Mouse (Mus musculus) midbrain, embryonic 16.5 days (tissue): ENCODE results near the gene Nyap2. TPM values are rescaled to one million over a fixed set of nuclear protein-coding genes. Genes with fewer than 3 reads are reported as not detected.

Source experiments
- ATAC-seq: fragments of 200-750 bp; cut with Nextera tagmentation; 2 replicates; pipeline ENCODE4 v1.8.0; 2017; ENCODE audit warnings: moderate TSS enrichment
- H3K27ac ChIP-seq: fragments of 300-500 bp; sonication (generic); 2 replicates; pipeline ENCODE4 v1.5.1; 2014; ENCODE audit warnings: mild to moderate bottlenecking, low read length, mixed read lengths
- H3K27me3 ChIP-seq: fragments of 300-500 bp; sonication (generic); 2 replicates; pipeline ENCODE4 v1.6.1; 2014; ENCODE audit warnings: low read depth, low read length, mixed read lengths; ENCODE audit not compliant: control insufficient read depth, insufficient read depth
- H3K36me3 ChIP-seq: fragments of 300-500 bp; sonication (generic); 2 replicates; pipeline ENCODE4 v1.6.1; 2014; ENCODE audit warnings: mild to moderate bottlenecking, low read length, moderate library complexity, mixed read lengths; ENCODE audit not compliant: control insufficient read depth, insufficient read depth
- H3K4me1 ChIP-seq: fragments of 300-500 bp; sonication (generic); 2 replicates; pipeline ENCODE4 v1.6.1; 2014; ENCODE audit warnings: mild to moderate bottlenecking, low read length, mixed read lengths; ENCODE audit not compliant: control insufficient read depth, insufficient read depth
- H3K4me2 ChIP-seq: fragments of 300-500 bp; sonication (generic); 2 replicates; pipeline ENCODE4 v1.6.1; 2014; ENCODE audit warnings: mild to moderate bottlenecking, low read length, mixed read lengths
- H3K4me3 ChIP-seq: fragments of 300-500 bp; sonication (generic); 2 replicates; pipeline ENCODE4 v1.5.1; 2014; ENCODE audit warnings: low read depth, mild to moderate bottlenecking, low read length, moderate library complexity, mixed read lengths
- H3K9ac ChIP-seq: fragments of 300-500 bp; sonication (generic); 2 replicates; pipeline ENCODE4 v1.6.1; 2014; ENCODE audit warnings: low read depth, low read length, mixed read lengths
- H3K9me3 ChIP-seq: fragments of 300-500 bp; sonication (generic); replicated peaks from 2 replicates; pipeline ENCODE4 v1.6.1; 2014; ENCODE audit warnings: mild to moderate bottlenecking, low read length, mixed read lengths; ENCODE audit not compliant: control insufficient read depth, poor library complexity, severe bottlenecking
- WGBS: fragments of 180-500 bp; shearing (Covaris S2); extraction: QIAGEN DNeasy Blood & Tissue Kit; methylation state at CpG from one replicate; pipeline ENCODE4 v1.1.7; 2014; 5-methylcytosine and 5-hydroxymethylcytosine counted together
- polyA plus RNA-seq: library from polyadenylated mRNA; unstranded; fragments of >200 nt; fragmentation: Nextera tagmentation; extraction: Ambion mirVana; gene quantifications from 2 replicates; pipeline ENCODE4 v1.2.1, GENCODE M21; 2015

Gene Nyap2
- polyA plus RNA-seq, 1 experiment from 2014 or later: 13.6 TPM

GRCm38 (mm10) chr1:81090400-81090799 is 13.7 kb downstream of the Nyap2 start:
- Histone ChIP-seq H3K27me3 (no peaks in the 10 kb centered on the region), H3K4me3 (no peak overlapping the region), H3K4me2 (no peak overlapping the region), H3K4me1 (peaks cover 4% of the 10 kb centered on the region), H3K27ac (no peak overlapping the region), H3K36me3 (0 out of 2 replicates have a peak, but pooled peaks cover 3% of the 10 kb centered on the region), H3K9ac (no peak overlapping the region), H3K9me3 (no peaks in the 10 kb centered on the region)
- 0 out of 2 replicates have a peak, but pooled peaks have one; percentile 36 for ATAC-seq
- 83% methylated on average over 1 of the region's 1 CpGs for WGBS

GRCm38 (mm10) chr1:81090979-81091378 is 14.2 kb downstream of the Nyap2 start:
- H3K27ac ChIP-seq: no peak overlapping the region
- ATAC-seq: peak; percentile 36; the same call in 1 of the 2 replicates

GRCm38 (mm10) chr1:81092056-81092455 is 15.3 kb downstream of the Nyap2 start:
- Histone ChIP-seq H3K27ac (no peak overlapping the region), H3K9ac (no peak overlapping the region), H3K4me2 (no peak overlapping the region), H3K9me3 (no peaks in the 10 kb centered on the region), H3K4me3 (no peak overlapping the region), H3K27me3 (no peaks in the 10 kb centered on the region), H3K4me1 (peaks cover 4% of the 10 kb centered on the region), H3K36me3 (0 out of 2 replicates have a peak, but pooled peaks cover 3% of the 10 kb centered on the region)
- WGBS: 76% methylated on average over 2 of the region's 2 CpGs
- ATAC-seq: no peak

More at GRCm38 (mm10) chr1:81090979-81091378, 14.2 kb downstream of the Nyap2 start:
- Histone ChIP-seq H3K27me3 (no peaks in the 10 kb centered on the region), H3K4me3 (no peak overlapping the region), H3K9ac (no peak overlapping the region), H3K4me2 (no peak overlapping the region), H3K36me3 (0 out of 2 replicates have a peak, but pooled peaks cover 3% of the 10 kb centered on the region), H3K4me1 (peaks cover 4% of the 10 kb centered on the region), H3K9me3 (no peaks in the 10 kb centered on the region)
- WGBS: 35% methylated on average over 3 of the region's 3 CpGs

DNA sequence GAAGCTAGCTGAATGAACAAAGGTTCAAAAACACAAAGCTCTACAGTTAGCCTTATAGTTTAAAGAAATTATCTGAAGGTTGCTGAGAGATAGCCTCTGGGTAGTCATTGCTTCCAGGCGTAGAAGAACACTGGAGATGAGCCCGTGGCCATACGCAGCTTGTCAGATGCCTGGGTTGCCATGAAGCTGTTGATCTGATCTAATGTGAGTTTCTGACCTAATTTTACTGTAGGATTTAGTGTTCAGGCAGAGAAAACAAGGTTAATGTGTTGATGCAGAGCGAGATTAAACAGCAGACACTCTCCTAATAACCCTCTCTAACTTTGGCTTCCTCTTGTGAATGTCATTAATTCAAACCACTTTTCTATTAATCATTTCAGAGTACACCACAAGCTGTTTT is 16.1 kb downstream of the Nyap2 start:
- Histone ChIP-seq H3K4me2 (no peak overlapping the region), H3K4me3 (no peak overlapping the region), H3K36me3 (0 out of 2 replicates have a peak, but pooled peaks cover 2% of the 10 kb centered on the region), H3K27ac (no peak overlapping the region), H3K27me3 (no peaks in the 10 kb centered on the region), H3K9me3 (no peaks in the 10 kb centered on the region), H3K9ac (no peak overlapping the region), H3K4me1 (peaks cover 4% of the 10 kb centered on the region)
- no peak for ATAC-seq
- WGBS: 79% methylated on average over 4 of the region's 4 CpGs

DNA sequence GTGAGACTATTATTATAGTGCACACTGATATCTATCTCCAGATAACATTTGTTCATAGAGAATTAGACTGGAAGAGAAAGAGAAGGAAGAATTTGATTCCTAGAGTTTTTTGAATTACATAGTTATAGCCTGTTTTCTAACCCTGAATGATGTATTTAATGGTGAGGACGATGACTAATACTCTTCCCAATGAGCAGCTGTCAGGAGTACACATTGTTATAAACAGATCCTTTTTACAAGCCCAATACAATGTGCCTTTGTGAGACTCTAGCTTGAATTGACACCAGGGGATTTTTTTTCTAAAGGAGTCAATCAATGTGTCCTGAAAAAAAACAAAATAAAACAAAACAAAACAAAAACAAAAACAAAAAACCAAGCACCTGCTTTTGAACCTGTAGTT is 22.2 kb downstream of the Nyap2 start:
- no peak overlapping the region for H3K9ac ChIP-seq
- H3K27me3 ChIP-seq: no peaks in the 10 kb centered on the region
- ATAC-seq: no peak
- H3K9me3 ChIP-seq: no peaks in the 10 kb centered on the region
- no peak overlapping the region for H3K4me2 ChIP-seq
- no peaks in the 10 kb centered on the region for H3K36me3 ChIP-seq
- H3K27ac ChIP-seq: no peak overlapping the region
- 6% methylated on average over 1 of the region's 1 CpGs for WGBS
- H3K4me3 ChIP-seq: no peak overlapping the region
- H3K4me1 ChIP-seq: peaks cover 2% of the 10 kb centered on the region; the same call in 1 of the 2 replicates

- Histone ChIP-seq H3K4me1 (peaks cover 2% of the 10 kb centered on the region; the same call in 1 of the 2 replicates), H3K9me3 (no peaks in the 10 kb centered on the region), H3K4me3 (no peak overlapping the region), H3K9ac (no peak overlapping the region), H3K36me3 (no peaks in the 10 kb centered on the region), H3K4me2 (no peak overlapping the region), H3K27ac (no peak overlapping the region), H3K27me3 (no peaks in the 10 kb centered on the region)
- 68% methylated on average over 1 of the region's 1 CpGs for WGBS
- no peak for ATAC-seq
These were observed 25.0 kb downstream of the Nyap2 start for GRCm38 (mm10) chr1:81101749-81102148.

DNA sequence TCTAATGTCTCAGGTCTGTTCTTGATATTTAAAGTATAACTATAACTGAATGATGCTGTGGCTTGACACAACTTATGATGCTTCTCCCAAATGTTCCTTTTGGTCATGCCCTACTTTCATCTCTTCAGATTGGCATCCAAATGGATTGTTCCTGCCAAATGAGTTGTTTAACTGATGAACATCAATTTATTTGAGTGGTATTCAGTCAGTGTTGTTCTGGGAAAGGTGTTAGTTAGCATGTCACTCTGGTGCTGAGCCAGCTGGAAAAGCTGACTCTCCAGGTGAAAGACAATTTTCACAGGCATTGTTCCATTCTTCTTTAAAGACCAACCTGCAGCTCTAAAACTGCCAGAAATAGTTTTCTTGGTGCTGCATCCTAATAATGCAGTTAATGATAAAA is 43.0 kb downstream of the Nyap2 start:
- Histone ChIP-seq H3K36me3 (no peaks in the 10 kb centered on the region), H3K27me3 (no peaks in the 10 kb centered on the region), H3K27ac (no peak overlapping the region), H3K4me3 (no peak overlapping the region), H3K4me1 (no peaks in the 10 kb centered on the region), H3K9ac (no peak overlapping the region), H3K9me3 (no peaks in the 10 kb centered on the region), H3K4me2 (no peak overlapping the region)
- no peak for ATAC-seq

DNA sequence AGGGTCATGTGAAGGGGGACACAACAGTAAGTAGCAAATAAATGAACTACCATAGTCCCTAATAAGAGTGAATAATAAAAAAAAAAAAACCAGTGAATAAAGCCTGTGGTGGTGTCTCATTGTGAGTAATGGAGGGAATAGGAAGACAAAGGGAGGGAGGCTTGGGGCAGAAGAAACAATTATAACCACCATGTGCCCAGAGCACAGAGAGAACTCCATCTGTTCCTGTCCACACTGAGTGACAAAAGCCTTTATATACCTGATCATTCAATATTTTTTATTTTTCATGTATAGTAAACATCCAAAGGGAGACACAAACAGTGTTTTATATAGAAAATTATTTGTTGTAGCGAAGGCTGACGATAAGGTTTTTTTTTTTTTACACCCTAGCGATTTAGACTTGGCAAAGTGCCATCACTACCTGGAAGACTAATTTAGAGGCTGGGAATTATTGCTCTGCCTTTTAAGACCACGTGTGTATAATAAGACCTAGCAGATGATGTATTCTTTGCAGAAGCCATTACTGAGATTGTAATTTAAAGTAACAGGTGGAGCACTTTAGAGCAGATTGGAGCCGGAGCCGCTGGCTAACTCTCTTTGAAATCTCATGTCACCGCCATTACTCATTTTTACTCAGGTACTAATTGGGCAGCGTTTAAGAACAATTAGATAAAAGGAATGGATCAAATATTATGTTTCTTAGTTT is 55.4 kb downstream of the Nyap2 start:
- Histone ChIP-seq H3K27ac (no peak overlapping the region), H3K27me3 (no peaks in the 10 kb centered on the region), H3K4me3 (no peak overlapping the region), H3K9me3 (no peaks in the 10 kb centered on the region), H3K4me2 (no peak overlapping the region), H3K4me1 (no peaks in the 10 kb centered on the region), H3K9ac (no peak overlapping the region), H3K36me3 (no peaks in the 10 kb centered on the region)
- 73% methylated on average over 8 of the region's 8 CpGs for WGBS
- no peak for ATAC-seq

DNA sequence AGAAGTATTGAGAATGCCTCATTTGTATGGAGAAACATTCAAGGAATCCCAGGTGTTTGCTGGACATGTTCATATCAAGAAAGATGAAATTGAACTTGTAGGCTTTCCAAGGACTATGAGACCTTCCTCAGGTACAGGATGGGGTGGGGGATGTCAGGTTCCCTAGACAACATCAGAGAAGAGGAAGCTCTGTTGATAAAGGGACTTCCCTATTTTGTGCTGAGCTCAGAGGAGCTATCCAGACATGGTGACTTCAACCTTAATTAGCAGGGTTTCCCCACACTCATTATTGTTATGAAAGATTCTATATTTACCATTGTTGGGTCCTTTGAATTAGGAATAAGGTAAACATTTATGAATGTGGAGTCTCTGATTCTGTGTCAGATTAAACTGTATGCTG is 67.1 kb downstream of the Nyap2 start:
- Histone ChIP-seq H3K27ac (no peak overlapping the region), H3K4me2 (no peak overlapping the region), H3K4me1 (no peaks in the 10 kb centered on the region; the same call in 1 of the 2 replicates), H3K36me3 (no peaks in the 10 kb centered on the region), H3K4me3 (no peak overlapping the region), H3K9me3 (no peaks in the 10 kb centered on the region), H3K9ac (no peak overlapping the region), H3K27me3 (no peaks in the 10 kb centered on the region)
- no peak for ATAC-seq
